Mouse (Mus musculus) MEL (cell line): ENCODE measurements around the gene Mpv17l2.

ENCODE experiments used
- NELFE ChIP-seq: IDR thresholded peaks from 2 replicates; pipeline ENCODE4 v1.6.1; 2011; ENCODE audit warnings: low read depth, low read length, improper control_type of control experiment
- POLR2A ChIP-seq, 2 experiments: IDR thresholded peaks; 2 replicates each; pipeline ENCODE4 v1.6.1; 2011 to 2012; ENCODE audit warnings: low read length in 2 of 2, mild to moderate bottlenecking in 2 of 2, control low read depth in 1 of 2, improper control_type of control experiment in 1 of 2, low read depth in 1 of 2, moderate library complexity in 1 of 2; ENCODE audit not compliant: control insufficient read depth in 1 of 2, insufficient read depth in 1 of 2, poor library complexity in 1 of 2

GRCm38 (mm10) chr8:70755661-70756475 is 4.9 kb downstream of the Mpv17l2 start:
- TF ChIP-seq NELFE (no peak), POLR2A (IDR thresholded peaks at IDR 0.05; ENCODE audit: control insufficient read depth in 1 of 2, insufficient read depth in 1 of 2, low read depth in 1 of 2, low read length in 2 of 2, poor library complexity in 1 of 2) (no peak)
